Mouse (Mus musculus) lung, postnatal 0 days (tissue): ENCODE data around the gene Selenos.

Experiments
- CTCF ChIP-seq: IDR thresholded peaks from 2 replicates; pipeline ENCODE4 v1.5.1; 2016; ENCODE audit warnings: antibody characterized with exemption, mild to moderate bottlenecking
- EP300 ChIP-seq: IDR thresholded peaks from 2 replicates; pipeline ENCODE4 v1.6.1; 2016; ENCODE audit warnings: antibody characterized with exemption, mild to moderate bottlenecking, control low read depth

- no peak for TF ChIP-seq CTCF
- no peak for TF ChIP-seq EP300
Observed at GRCm38 (mm10) chr7:66038730-66039129, 40.7 kb upstream of the Selenos start.
